Comparison of ENCODE assay signal across 22 mouse cellular contexts in the genomic region with DNA sequence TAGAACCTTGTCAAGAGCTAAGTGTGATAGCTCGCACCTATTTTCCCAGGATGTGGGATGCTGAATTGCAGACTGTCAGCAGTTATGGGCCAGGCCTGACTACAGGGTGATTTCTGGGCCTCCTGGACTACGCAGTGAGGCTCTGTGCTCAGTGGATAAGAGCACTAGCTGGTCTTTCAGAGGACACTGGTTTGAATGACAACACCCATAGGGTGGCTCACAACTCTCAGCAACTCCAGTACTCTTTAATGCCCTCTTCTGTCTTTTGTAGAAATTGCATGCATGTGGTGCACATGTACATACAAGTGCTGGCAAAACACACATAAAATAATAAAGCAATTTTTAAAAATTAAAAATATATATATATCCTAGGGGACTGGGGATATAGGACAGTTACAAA. TPM values are rescaled to one million over a fixed set of nuclear protein-coding genes. Genes with fewer than 3 reads are reported as not detected.
A peak's percentile ranks its signal among the peaks of the same experiment; 100 is the strongest.
DNase-seq lines count a peak whose midpoint lies in the region; ATAC-seq and TF ChIP-seq lines count a peak whose summit lies in the region.
"Had no signal": no experiment of that assay in that cellular context is flagged by ENCODE, and none has a peak within 500 bp of the region (broad histone marks: within the 10 kb centered on the region; RNA-seq: fewer than 3 reads in every experiment).

No protein-coding gene starts in this region.

- H3K27me3 ChIP-seq in liver, embryonic 11.5 days (replicated peaks; ENCODE audit: control insufficient read depth, insufficient read depth, low read length) = no peaks in the 10 kb centered on the region
- H3K27me3 ChIP-seq in Patski = no peaks in the 10 kb centered on the region
- no peaks in the 10 kb centered on the region for H3K27me3 ChIP-seq in liver, embryonic 12.5 days (replicated peaks)
- H3K27me3 ChIP-seq: forebrain, embryonic 15.5 days; hindbrain, embryonic 15.5 days; megakaryocyte, embryonic 14.5 days; midbrain, embryonic 15.5 days had no signal

- CTCF ChIA-PET in Patski (lab: Charles Lee) = interaction anchor here (0.9 kb wide), 1 partner anchor 18 kb away, joined by 3 read pairs; no protein-coding TSS in a partner anchor

- in situ Hi-C loops in Patski (cut with MboI; ENCODE audit: low pct_unique_long_range_greater_than_20kb) = no loop called here

- peak; percentile 82 for ATAC-seq in liver, embryonic 11.5 days (replicated peaks; ENCODE audit: low FRiP score)
- ATAC-seq in Patski = no peak
- ATAC-seq in liver, embryonic 12.5 days = peak; percentile 77
- peak; percentile 84 for ATAC-seq in megakaryocyte progenitor cell, adult 5-6 weeks (replicated peaks; ENCODE audit: poor library complexity)
- ATAC-seq: forebrain, embryonic 15.5 days; midbrain, embryonic 15.5 days had no signal

- no peak overlapping the region for H3K9ac ChIP-seq in liver, embryonic 11.5 days (ENCODE audit: low read depth, low read length)
- no peak overlapping the region for H3K9ac ChIP-seq in liver, embryonic 12.5 days
- H3K9ac ChIP-seq: forebrain, embryonic 15.5 days; hindbrain, embryonic 15.5 days; midbrain, embryonic 15.5 days had no signal

- no peaks in the 10 kb centered on the region for H3K4me1 ChIP-seq in liver, embryonic 11.5 days (replicated peaks; ENCODE audit: control insufficient read depth, insufficient read depth, low read length)
- no peaks in the 10 kb centered on the region for H3K4me1 ChIP-seq in liver, embryonic 12.5 days
- H3K4me1 ChIP-seq: forebrain, embryonic 15.5 days; hindbrain, embryonic 15.5 days; midbrain, embryonic 15.5 days had no signal

- no peak for DNase-seq in liver, embryonic 11.5 days (ENCODE audit: low spot score)
- DNase-seq in liver = no peak
- DNase-seq in Patski (ENCODE audit: low read depth, low spot score) = no peak
- DNase-seq in neural tube, embryonic 10.5 days (ENCODE audit: extremely low spot score, low spot score) = no peak
- DNase-seq in retina, embryonic 14.5 days (ENCODE audit: low spot score) = no peak
- no peak for DNase-seq in spleen, postnatal 4 days (ENCODE audit: low spot score in 2 of 2)
- DNase-seq: cerebellum, adult 18-20 months; cerebellum, postnatal 25 days; embryo, embryonic 11 days; kidney, adult 9 months; kidney, postnatal 4 days; lung, adult 2 months; thymus, postnatal 14 days had no signal

- POLR2A ChIA-PET in Patski (lab: Charles Lee) = no interaction called here

- no peaks in the 10 kb centered on the region for H3K36me3 ChIP-seq in liver, embryonic 11.5 days (ENCODE audit: control insufficient read depth, insufficient read depth, low read length)
- H3K36me3 ChIP-seq in liver, embryonic 12.5 days = no peaks in the 10 kb centered on the region
- H3K36me3 ChIP-seq: forebrain, embryonic 15.5 days; heart, embryonic 10.5 days; hindbrain, embryonic 15.5 days; midbrain, embryonic 15.5 days had no signal

- H3K9me3 ChIP-seq in liver, embryonic 11.5 days (ENCODE audit: control insufficient read depth, low read length) = no peaks in the 10 kb centered on the region
- no peaks in the 10 kb centered on the region for H3K9me3 ChIP-seq in liver, embryonic 12.5 days (replicated peaks)
- H3K9me3 ChIP-seq: forebrain, embryonic 15.5 days; heart, embryonic 10.5 days; hindbrain, embryonic 15.5 days; megakaryocyte, embryonic 14.5 days; midbrain, embryonic 15.5 days had no signal

- H3K4me2 ChIP-seq in liver, embryonic 11.5 days = no peak overlapping the region
- no peak overlapping the region for H3K4me2 ChIP-seq in liver, embryonic 12.5 days
- H3K4me2 ChIP-seq: forebrain, embryonic 15.5 days; hindbrain, embryonic 15.5 days; midbrain, embryonic 15.5 days had no signal

- TF ChIP-seq CTCF in Patski (IDR thresholded peaks at IDR 0.05) = peak; percentile 19

- H3K4me3 ChIP-seq in liver, embryonic 11.5 days (ENCODE audit: low read depth, low read length) = no peak overlapping the region
- H3K4me3 ChIP-seq in liver, embryonic 12.5 days = no peak overlapping the region
- H3K4me3 ChIP-seq: forebrain, embryonic 15.5 days; heart, embryonic 10.5 days; hindbrain, embryonic 15.5 days; megakaryocyte, embryonic 14.5 days; midbrain, embryonic 15.5 days; myocyte had no signal

- 61% methylated on average over 2 of the region's 2 CpGs for WGBS in liver, embryonic 11.5 days
- 52% methylated on average over 2 of the region's 2 CpGs for WGBS in liver, embryonic 12.5 days (ENCODE audit: insufficient replicate concordance)

- no peak overlapping the region for H3K27ac ChIP-seq in liver, embryonic 11.5 days (ENCODE audit: low read depth, low read length)
- H3K27ac ChIP-seq in liver, embryonic 12.5 days = no peak overlapping the region
- H3K27ac ChIP-seq: forebrain, embryonic 15.5 days; heart, embryonic 10.5 days; hindbrain, embryonic 15.5 days; midbrain, embryonic 15.5 days had no signal

RNA-seq across cellular contexts. Expression of a gene that starts 12.2 kb away (rescaled TPM):
- polyA plus RNA-seq in liver, embryonic 11.5 days (2014; fragmentation: Nextera tagmentation; extraction: Ambion mirVana) = 53.3 and 56.5 TPM in 2 replicates
- polyA plus RNA-seq in Patski (2021) = 51.9 TPM
- 50.8 and 53.0 TPM in 2 replicates for polyA plus RNA-seq in liver, embryonic 12.5 days (2016; fragmentation: Nextera tagmentation; extraction: Ambion mirVana)
- total RNA-seq in megakaryocyte progenitor cell, adult 5-6 weeks (2015) = 37.3 and 51.3 TPM in 2 replicates
- total RNA-seq in megakaryocyte progenitor cell, adult 5-6 weeks (2017) = 22.7 and 25.5 TPM in 2 replicates

RNA-seq across cellular contexts. Expression of a gene that starts 24.6 kb away (rescaled TPM):
- 0.15 TPM in 1 of 2 replicates, not detected in the other for polyA plus RNA-seq in liver, embryonic 11.5 days (2014; fragmentation: Nextera tagmentation; extraction: Ambion mirVana)
- 0.67 TPM for polyA plus RNA-seq in Patski (2021)
- 0.05 TPM in 1 of 2 replicates, not detected in the other for polyA plus RNA-seq in liver, embryonic 12.5 days (2016; fragmentation: Nextera tagmentation; extraction: Ambion mirVana)
- total RNA-seq in megakaryocyte progenitor cell, adult 5-6 weeks (2015) = 0.32 TPM in 1 of 2 replicates, not detected in the other
- not detected in 2 replicates for total RNA-seq in megakaryocyte progenitor cell, adult 5-6 weeks (2017)
- total RNA-seq: adrenal gland, adult 18-20 months had no signal

RNA-seq across cellular contexts. Expression of a gene that starts 54.6 kb away (rescaled TPM):
- polyA plus RNA-seq in liver, embryonic 11.5 days (2014; fragmentation: Nextera tagmentation; extraction: Ambion mirVana) = 44.7 and 45.1 TPM in 2 replicates
- polyA plus RNA-seq in Patski (2021) = 17.5 TPM
- polyA plus RNA-seq in liver, embryonic 12.5 days (2016; fragmentation: Nextera tagmentation; extraction: Ambion mirVana) = 45.4 and 46.8 TPM in 2 replicates
- 34.2 and 38.6 TPM in 2 replicates for total RNA-seq in megakaryocyte progenitor cell, adult 5-6 weeks (2015)
- 23.2 and 30.4 TPM in 2 replicates for total RNA-seq in megakaryocyte progenitor cell, adult 5-6 weeks (2017)
